Mouse (Mus musculus) forebrain, embryonic 14.5 days (tissue): ENCODE data around the gene Tnfrsf1b. TPM values are rescaled to one million over a fixed set of nuclear protein-coding genes. Genes with fewer than 3 reads are reported as not detected.
"Not testable (repeated sequence)": the region's sequence is repeated elsewhere in the genome, so short reads cannot be mapped to it uniquely, and the experiment has no call there.

Experiments used
- ATAC-seq: fragments of 200-750 bp; cut with Nextera tagmentation; 2 replicates; pipeline ENCODE4 v1.8.0; 2017; ENCODE audit warnings: mild to moderate bottlenecking, moderate library complexity
- DNase-seq: peaks from one replicate; pipeline ENCODE4 v3.0.0-alpha.2; 2015; ENCODE audit warnings: low spot score
- H3K27ac ChIP-seq: fragments of 300-500 bp; sonication (generic); 2 replicates; pipeline ENCODE4 v1.5.1; 2014; ENCODE audit warnings: low read depth, mild to moderate bottlenecking, control low read depth, low read length, moderate library complexity
- H3K27me3 ChIP-seq: fragments of 300-500 bp; sonication (generic); replicated peaks from 2 replicates; pipeline ENCODE4 v1.6.1; 2014; ENCODE audit warnings: low read length, control low read depth, mixed read lengths; ENCODE audit not compliant: control insufficient read depth, insufficient read depth
- H3K36me3 ChIP-seq: fragments of 300-500 bp; sonication (generic); 2 replicates; pipeline ENCODE4 v1.6.1; 2014; ENCODE audit warnings: low read length, control low read depth; ENCODE audit not compliant: control insufficient read depth, insufficient read depth
- H3K4me1 ChIP-seq: fragments of 300-500 bp; sonication (generic); 2 replicates; pipeline ENCODE4 v1.6.1; 2014; ENCODE audit warnings: antibody characterized with exemption, low read length, control low read depth; ENCODE audit not compliant: control insufficient read depth, insufficient read depth
- H3K4me2 ChIP-seq: fragments of 300-500 bp; sonication (generic); 2 replicates; pipeline ENCODE4 v1.6.1; 2014; ENCODE audit warnings: mild to moderate bottlenecking, control low read depth, low read length
- H3K4me3 ChIP-seq: fragments of 300-500 bp; sonication (generic); 2 replicates; pipeline ENCODE4 v1.5.1; 2014; ENCODE audit warnings: low read depth, low read length, control low read depth
- H3K9ac ChIP-seq: fragments of 300-500 bp; sonication (generic); 2 replicates; pipeline ENCODE4 v1.6.1; 2014; ENCODE audit warnings: mild to moderate bottlenecking, low read length, control low read depth, moderate library complexity
- H3K9me3 ChIP-seq: fragments of 300-500 bp; sonication (generic); replicated peaks from 2 replicates; pipeline ENCODE4 v1.6.1; 2016; ENCODE audit warnings: low read length, control low read depth, mixed read lengths; ENCODE audit not compliant: control insufficient read depth
- WGBS: fragments of 180-500 bp; shearing (Covaris S2); extraction: QIAGEN DNeasy Blood & Tissue Kit; methylation state at CpG from one replicate; pipeline ENCODE4 v1.1.7; 2014; 5-methylcytosine and 5-hydroxymethylcytosine counted together
- polyA plus RNA-seq: library from polyadenylated mRNA; unstranded; fragments of >200 nt; fragmentation: Nextera tagmentation; extraction: Ambion mirVana; gene quantifications from 2 replicates; pipeline ENCODE4 v1.2.1, GENCODE M21; 2014

Gene Tnfrsf1b
- polyA plus RNA-seq, 1 experiment from 2014 or later: 1.9 TPM

GRCm38 (mm10) chr4:145193991-145194511 is 52.6 kb downstream of the Tnfrsf1b start:
- Histone ChIP-seq H3K9me3 (no peaks in the 10 kb centered on the region), H3K27ac (no peak overlapping the region), H3K36me3 (peaks cover 14% of the 10 kb centered on the region; the same call in 1 of the 2 replicates), H3K9ac (peak overlapping the region; percentile 88), H3K27me3 (no peaks in the 10 kb centered on the region), H3K4me3 (peak overlapping the region; percentile 88), H3K4me2 (peak overlapping the region; percentile 84), H3K4me1 (peaks cover 7% of the 10 kb centered on the region; the same call in 1 of the 2 replicates)
- WGBS: 1% methylated on average over 10 of the region's 10 CpGs
- ATAC-seq (no peak), DNase-seq (peak; percentile 11)

DNA sequence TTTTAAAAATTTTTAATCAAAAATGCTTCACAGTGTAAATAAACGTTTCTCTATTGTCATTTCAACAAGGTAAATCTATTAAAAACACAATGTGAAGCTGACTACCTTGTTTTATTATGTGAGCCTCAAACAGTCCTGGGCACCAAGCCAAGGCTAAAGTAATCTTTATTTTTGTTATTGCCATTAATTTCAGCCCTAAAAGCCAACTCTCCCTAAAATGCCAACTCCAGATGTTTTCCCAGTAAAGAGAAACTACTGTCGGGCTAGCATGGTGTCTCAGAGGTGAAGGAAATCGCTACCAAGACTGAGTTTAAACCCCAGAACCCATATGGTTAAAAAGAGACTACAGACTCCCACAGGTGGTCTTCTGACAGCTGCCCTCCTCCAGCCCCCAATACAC is 53.3 kb downstream of the Tnfrsf1b start:
- ATAC-seq (no peak), DNase-seq (no peak)
- H3K36me3 ChIP-seq: peaks cover 14% of the 10 kb centered on the region; the same call in 1 of the 2 replicates
- H3K9ac ChIP-seq: no peak overlapping the region
- no peaks in the 10 kb centered on the region for H3K9me3 ChIP-seq
- 0 out of 2 replicates have a peak overlapping the region, but pooled peaks have one; percentile 88 for H3K4me3 ChIP-seq
- H3K27ac ChIP-seq: no peak overlapping the region
- peaks cover 7% of the 10 kb centered on the region; the same call in 1 of the 2 replicates for H3K4me1 ChIP-seq
- H3K27me3 ChIP-seq: no peaks in the 10 kb centered on the region
- H3K4me2 ChIP-seq: peak overlapping the region; percentile 84
- 60% methylated on average over 3 of the region's 3 CpGs for whole genome bisulfite sequencing

DNA sequence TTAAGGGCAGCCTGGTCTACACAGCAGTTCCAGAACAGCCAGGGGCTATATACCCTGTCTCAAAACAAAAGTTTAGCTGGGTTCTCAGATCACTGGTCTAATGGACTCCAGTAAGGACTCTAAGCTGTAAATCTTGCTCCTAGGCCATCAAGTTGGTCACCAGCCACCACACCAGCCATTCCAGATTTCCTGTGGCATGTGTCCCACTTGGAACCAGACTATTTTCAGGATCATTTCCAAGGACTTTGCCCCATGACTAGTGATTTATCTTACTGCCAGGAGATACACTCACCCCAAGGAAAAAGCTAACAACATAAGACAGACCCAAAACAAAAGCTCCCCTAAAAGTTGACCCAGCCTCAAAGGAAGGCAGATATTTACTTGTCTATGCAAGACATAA is 54.0 kb downstream of the Tnfrsf1b start:
- Histone ChIP-seq H3K36me3 (peaks cover 16% of the 10 kb centered on the region; the same call in 1 of the 2 replicates), H3K4me3 (no peak overlapping the region), H3K9me3 (no peaks in the 10 kb centered on the region), H3K27ac (no peak overlapping the region), H3K9ac (no peak overlapping the region), H3K27me3 (no peaks in the 10 kb centered on the region), H3K4me1 (peaks cover 7% of the 10 kb centered on the region; the same call in 1 of the 2 replicates), H3K4me2 (no peak overlapping the region)
- no peak for ATAC-seq
- no peak for DNase-seq

DNA sequence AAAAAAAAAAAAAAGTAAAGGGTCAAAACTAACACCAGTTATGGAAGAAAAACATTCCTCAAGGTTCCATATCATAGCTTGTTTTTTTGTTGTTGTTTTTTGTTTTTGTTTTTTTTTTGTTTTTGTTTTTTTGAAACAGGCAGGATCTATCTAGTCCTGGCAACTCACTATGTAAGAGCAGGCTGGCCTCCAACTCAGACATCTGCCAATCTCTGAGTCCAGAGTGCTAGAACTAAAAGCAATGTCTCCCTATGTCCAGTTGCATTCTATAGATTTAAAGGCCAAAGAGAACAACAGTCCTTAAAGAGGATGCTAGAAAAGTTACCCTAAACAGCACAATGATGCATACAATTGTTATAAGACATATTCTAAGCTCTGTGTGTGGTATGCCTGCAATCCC is 58.1 kb downstream of the Tnfrsf1b start:
- Histone ChIP-seq H3K4me2 (no peak overlapping the region), H3K9ac (no peak overlapping the region), H3K4me3 (no peak overlapping the region), H3K4me1 (peaks cover 2% of the 10 kb centered on the region; the same call in 1 of the 2 replicates), H3K9me3 (no peaks in the 10 kb centered on the region), H3K27me3 (no peaks in the 10 kb centered on the region), H3K36me3 (peaks cover 32% of the 10 kb centered on the region; the same call in 1 of the 2 replicates), H3K27ac (no peak overlapping the region)
- no peak for DNase-seq
- no peak for ATAC-seq

GRCm38 (mm10) chr4:145187619-145188018 is 59.1 kb downstream of the Tnfrsf1b start:
- no peak for DNase-seq
- Histone ChIP-seq H3K4me3 (no peak overlapping the region), H3K36me3 (peaks cover 37% of the 10 kb centered on the region; the same call in 1 of the 2 replicates), H3K9me3 (no peaks in the 10 kb centered on the region), H3K4me1 (no peaks in the 10 kb centered on the region), H3K4me2 (no peak overlapping the region), H3K27me3 (no peaks in the 10 kb centered on the region), H3K27ac (no peak overlapping the region), H3K9ac (no peak overlapping the region)
- 88% methylated on average over 2 of the region's 2 CpGs for WGBS
- ATAC-seq: no peak

GRCm38 (mm10) chr4:145178918-145179549 is 67.6 kb downstream of the Tnfrsf1b start:
- Histone ChIP-seq H3K9ac (no peak overlapping the region), H3K4me1 (no peaks in the 10 kb centered on the region), H3K27ac (no peak overlapping the region), H3K4me2 (no peak overlapping the region), H3K4me3 (no peak overlapping the region), H3K9me3 (no peaks in the 10 kb centered on the region), H3K27me3 (no peaks in the 10 kb centered on the region), H3K36me3 (peaks cover 40% of the 10 kb centered on the region)
- DNase-seq (no peak), ATAC-seq (no peak)
- 96% methylated on average over 5 of the region's 5 CpGs for WGBS

- H3K4me2 ChIP-seq, H3K9ac ChIP-seq, H3K9me3 ChIP-seq, ATAC-seq, H3K27ac ChIP-seq, H3K4me3 ChIP-seq, H3K27me3 ChIP-seq, H3K4me1 ChIP-seq, DNase-seq: not testable (repeated sequence)
- WGBS: 87% methylated on average over 3 of the region's 3 CpGs
- H3K36me3 ChIP-seq: peaks cover 92% of the 10 kb centered on the region
Observed at GRCm38 (mm10) chr4:145165542-145165941, 81.1 kb downstream of the Tnfrsf1b start.

DNA sequence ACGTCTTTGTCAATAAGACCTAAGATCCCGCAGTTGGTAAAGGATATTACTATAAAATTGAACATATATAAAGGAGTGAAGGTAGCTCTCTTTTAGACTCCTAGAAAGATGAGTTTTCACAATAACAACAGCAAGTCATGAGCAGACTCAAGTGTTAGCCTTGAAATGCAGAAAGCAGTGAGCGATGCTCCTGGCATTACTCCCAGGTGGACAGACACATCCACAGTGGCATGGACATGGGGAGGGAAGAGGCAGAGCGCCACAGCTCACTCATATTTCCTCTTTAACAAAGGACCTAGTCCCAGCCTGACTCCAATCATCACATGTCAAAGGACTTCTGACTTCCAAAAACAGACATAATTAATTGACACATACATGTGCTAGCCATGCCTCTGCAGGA is 82.6 kb downstream of the Tnfrsf1b start:
- H3K4me2 ChIP-seq: no peak overlapping the region
- H3K27ac ChIP-seq: no peak overlapping the region
- H3K36me3 ChIP-seq: peaks cover 91% of the 10 kb centered on the region
- H3K9me3 ChIP-seq: no peaks in the 10 kb centered on the region
- no peaks in the 10 kb centered on the region for H3K4me1 ChIP-seq
- WGBS: 96% methylated on average over 4 of the region's 4 CpGs
- H3K27me3 ChIP-seq: no peaks in the 10 kb centered on the region
- no peak overlapping the region for H3K9ac ChIP-seq
- ATAC-seq (no peak), DNase-seq (no peak)
- no peak overlapping the region for H3K4me3 ChIP-seq
